8 mouse cellular contexts compared by ENCODE assay signal in genomic region chr11:69632284-69633089, GRCm38 (mm10). TPM values are rescaled to one million over a fixed set of nuclear protein-coding genes. Genes with fewer than 3 reads are reported as not detected.
A peak's percentile ranks its signal among the peaks of the same experiment; 100 is the strongest.
DNase-seq lines count a peak whose midpoint lies in the region; ATAC-seq lines count a peak whose summit lies in the region.

Fxr2 (plus strand) TSS chr11:69632990.

- H3K27ac ChIP-seq in hindbrain, embryonic 11.5 days (ENCODE audit: low read depth, low read length), result peak within 1 kb of the TSS; percentile 97

- H3K9me3 ChIP-seq in hindbrain, embryonic 11.5 days (ENCODE audit: control insufficient read depth, low read length), result no peaks in the 10 kb centered on the region

- H3K4me2 ChIP-seq in hindbrain, embryonic 11.5 days (replicated peaks; ENCODE audit: low read depth, low read length), result peak within 1 kb of the TSS; percentile 75

- H3K4me1 ChIP-seq in hindbrain, embryonic 11.5 days (replicated peaks; ENCODE audit: control insufficient read depth, insufficient read depth, low read length), result peaks cover 3% of the 10 kb centered on the region

- H3K9ac ChIP-seq in hindbrain, embryonic 11.5 days (ENCODE audit: low read depth, low read length), result peak within 1 kb of the TSS; percentile 98

- peak; percentile 99 for ATAC-seq in hindbrain, embryonic 11.5 days (ENCODE audit: low FRiP score)

- H3K36me3 ChIP-seq in hindbrain, embryonic 11.5 days (ENCODE audit: control insufficient read depth, insufficient read depth, low read length), result no peaks in the 10 kb centered on the region

- peak within 1 kb of the TSS; percentile 98 for H3K4me3 ChIP-seq in hindbrain, embryonic 11.5 days (ENCODE audit: low read depth, low read length)

- peak; percentile 100 for DNase-seq in Muller cell, postnatal 12 days (ENCODE audit: inconsistent ontology term)
- DNase-seq in cerebellum, adult 9-11 months, result peak; percentile 100
- peak; percentile 100 for DNase-seq in frontal cortex, adult 2 months (ENCODE audit: extremely low spot score in 1 of 2, low spot score in 1 of 2)
- DNase-seq in hindbrain, embryonic 11.5 days (ENCODE audit: low spot score), result peak; percentile 100
- DNase-seq in layer of hippocampus, postnatal 10 days (ENCODE audit: low spot score in 2 of 2), result peak; percentile 100
- peak; percentile 100 for DNase-seq in lung, postnatal 10 days
- DNase-seq in ovary, postnatal 36 days (ENCODE audit: low spot score), result peak; percentile 100
- peak; percentile 100 for DNase-seq in thymus, postnatal 25 days

- under 1% methylated on average over 29 of the region's 56 CpGs for WGBS in hindbrain, embryonic 11.5 days

- H3K27me3 ChIP-seq in hindbrain, embryonic 11.5 days (ENCODE audit: control insufficient read depth, insufficient read depth, low read length), result no peaks in the 10 kb centered on the region

RNA-seq across cellular contexts. Expression of gene Fxr2, which starts in this region (rescaled TPM):
- 136 and 154 TPM in 2 replicates for polyA plus RNA-seq in frontal cortex, adult 2 months (2012; rRNA removed)
- polyA plus RNA-seq in hindbrain, embryonic 11.5 days (2014; fragmentation: Nextera tagmentation; extraction: Ambion mirVana), result 30.1 and 31.3 TPM in 2 replicates
- 100 to 1,000 TPM in 1 of 2 experiments, 10 to 100 TPM in 1; 99.2 to 103 TPM for total RNA-seq in layer of hippocampus, postnatal 10 days (2021)

Comparison
In these comparisons a context has a peak if more than half of its experiments do, and no peak if none do; other contexts are left out.
1. Peak in every context shown above with its lines: DNase-seq, ATAC-seq, H3K4me3 ChIP-seq and H3K27ac ChIP-seq.